Mouse (Mus musculus): ENCODE data around the gene Mapk10.

Mapk10 gene

GRCm38 (mm10) chr5:102905441-102906211 lies 305.5 kb downstream of the Mapk10 start:
- TF ChIP-seq NANOG (IDR thresholded peaks at IDR 0.05; ENCODE audit: borderline replicate concordance, low read length), result 0 out of 2 replicates have a peak, but pooled peaks have one; percentile 9
- TF ChIP-seq POU5F1 (IDR thresholded peaks at IDR 0.05; ENCODE audit: borderline replicate concordance, low read length), result no peak
- Histone ChIP-seq H3K9me3 (ENCODE audit: low read length) (peaks cover 7% of the 10 kb centered on the region), H3K27me3 (ENCODE audit: insufficient read depth, low read length) (no peaks in the 10 kb centered on the region), H3K4me1 (replicated peaks; ENCODE audit: low read depth, low read length) (peaks cover 24% of the 10 kb centered on the region), H3K36me3 (ENCODE audit: insufficient read depth, low read length) (no peaks in the 10 kb centered on the region), H3K4me3 (replicated peaks; ENCODE audit: low read length) (no peak overlapping the region)

- H3K4me1 ChIP-seq (replicated peaks; ENCODE audit: low read depth, low read length), result peaks cover 24% of the 10 kb centered on the region
- no peak for TF ChIP-seq NANOG (IDR thresholded peaks at IDR 0.05; ENCODE audit: borderline replicate concordance, low read length)
- TF ChIP-seq CTCF (conservative IDR thresholded peaks at IDR 0.05; ENCODE audit: low read length), result no peak
- no peak for TF ChIP-seq POU5F1 (IDR thresholded peaks at IDR 0.05; ENCODE audit: borderline replicate concordance, low read length)
- H3K9me3 ChIP-seq (ENCODE audit: low read length), result peaks cover 21% of the 10 kb centered on the region
- no peak overlapping the region for H3K4me3 ChIP-seq (replicated peaks; ENCODE audit: low read length)
- H3K36me3 ChIP-seq (ENCODE audit: insufficient read depth, low read length), result no peaks in the 10 kb centered on the region
- no peaks in the 10 kb centered on the region for H3K27me3 ChIP-seq (ENCODE audit: insufficient read depth, low read length)
Measured at GRCm38 (mm10) chr5:102904066-102904465, 307.1 kb downstream of the Mapk10 start.

- no peak for TF ChIP-seq CTCF (conservative IDR thresholded peaks at IDR 0.05; ENCODE audit: low read length)
- TF ChIP-seq NANOG (IDR thresholded peaks at IDR 0.05; ENCODE audit: borderline replicate concordance, low read length), result no peak
- no peak for TF ChIP-seq POU5F1 (IDR thresholded peaks at IDR 0.05; ENCODE audit: borderline replicate concordance, low read length)
- Histone ChIP-seq H3K36me3 (ENCODE audit: insufficient read depth, low read length) (no peaks in the 10 kb centered on the region), H3K4me3 (replicated peaks; ENCODE audit: low read length) (no peak overlapping the region), H3K27me3 (ENCODE audit: insufficient read depth, low read length) (no peaks in the 10 kb centered on the region), H3K9me3 (ENCODE audit: low read length) (peaks cover 21% of the 10 kb centered on the region), H3K4me1 (replicated peaks; ENCODE audit: low read depth, low read length) (peaks cover 24% of the 10 kb centered on the region)
Measured at GRCm38 (mm10) chr5:102903487-102903886, 307.6 kb downstream of the Mapk10 start.

GRCm38 (mm10) chr5:102901176-102901575 lies 310.0 kb downstream of the Mapk10 start:
- Histone ChIP-seq H3K9me3 (ENCODE audit: low read length) (peaks cover 21% of the 10 kb centered on the region), H3K36me3 (ENCODE audit: insufficient read depth, low read length) (no peaks in the 10 kb centered on the region), H3K4me1 (replicated peaks; ENCODE audit: low read depth, low read length) (peaks cover 14% of the 10 kb centered on the region), H3K27me3 (ENCODE audit: insufficient read depth, low read length) (no peaks in the 10 kb centered on the region), H3K4me3 (replicated peaks; ENCODE audit: low read length) (no peak overlapping the region)
- TF ChIP-seq POU5F1 (IDR thresholded peaks at IDR 0.05; ENCODE audit: borderline replicate concordance, low read length) (no peak), CTCF (conservative IDR thresholded peaks at IDR 0.05; ENCODE audit: low read length) (no peak), NANOG (IDR thresholded peaks at IDR 0.05; ENCODE audit: borderline replicate concordance, low read length) (no peak)

- Histone ChIP-seq H3K27me3 (ENCODE audit: insufficient read depth, low read length) (no peaks in the 10 kb centered on the region), H3K4me1 (replicated peaks; ENCODE audit: low read depth, low read length) (peaks cover 4% of the 10 kb centered on the region), H3K4me3 (replicated peaks; ENCODE audit: low read length) (no peak overlapping the region), H3K36me3 (ENCODE audit: insufficient read depth, low read length) (no peaks in the 10 kb centered on the region), H3K9me3 (ENCODE audit: low read length) (peaks cover 21% of the 10 kb centered on the region)
- TF ChIP-seq CTCF (conservative IDR thresholded peaks at IDR 0.05; ENCODE audit: low read length), result no peak
- no peak for TF ChIP-seq POU5F1 (IDR thresholded peaks at IDR 0.05; ENCODE audit: borderline replicate concordance, low read length)
Measured at GRCm38 (mm10) chr5:102899680-102900215, 311.4 kb downstream of the Mapk10 start.

GRCm38 (mm10) chr5:102898301-102898700 lies 312.8 kb downstream of the Mapk10 start:
- Histone ChIP-seq H3K4me3 (replicated peaks; ENCODE audit: low read length) (no peak overlapping the region), H3K36me3 (ENCODE audit: insufficient read depth, low read length) (no peaks in the 10 kb centered on the region), H3K9me3 (ENCODE audit: low read length) (peaks cover 21% of the 10 kb centered on the region), H3K4me1 (replicated peaks; ENCODE audit: low read depth, low read length) (no peaks in the 10 kb centered on the region), H3K27me3 (ENCODE audit: insufficient read depth, low read length) (no peaks in the 10 kb centered on the region)
- TF ChIP-seq POU5F1 (IDR thresholded peaks at IDR 0.05; ENCODE audit: borderline replicate concordance, low read length), result no peak
- no peak for TF ChIP-seq NANOG (IDR thresholded peaks at IDR 0.05; ENCODE audit: borderline replicate concordance, low read length)
- no peak for TF ChIP-seq CTCF (conservative IDR thresholded peaks at IDR 0.05; ENCODE audit: low read length)

GRCm38 (mm10) chr5:102892226-102892625 lies 318.9 kb downstream of the Mapk10 start:
- no peak for TF ChIP-seq NANOG (IDR thresholded peaks at IDR 0.05; ENCODE audit: borderline replicate concordance, low read length)
- TF ChIP-seq CTCF (conservative IDR thresholded peaks at IDR 0.05; ENCODE audit: low read length), result no peak
- TF ChIP-seq POU5F1 (IDR thresholded peaks at IDR 0.05; ENCODE audit: borderline replicate concordance, low read length), result no peak
- Histone ChIP-seq H3K27me3 (ENCODE audit: insufficient read depth, low read length) (0 out of 2 replicates have a peak, but pooled peaks cover 2% of the 10 kb centered on the region), H3K36me3 (ENCODE audit: insufficient read depth, low read length) (no peaks in the 10 kb centered on the region), H3K9me3 (ENCODE audit: low read length) (no peaks in the 10 kb centered on the region), H3K4me1 (replicated peaks; ENCODE audit: low read depth, low read length) (no peaks in the 10 kb centered on the region), H3K4me3 (replicated peaks; ENCODE audit: low read length) (no peak overlapping the region)

- TF ChIP-seq CTCF (conservative IDR thresholded peaks at IDR 0.05; ENCODE audit: low read length) (no peak), POU5F1 (IDR thresholded peaks at IDR 0.05; ENCODE audit: borderline replicate concordance, low read length) (no peak), NANOG (IDR thresholded peaks at IDR 0.05; ENCODE audit: borderline replicate concordance, low read length) (no peak)
- Histone ChIP-seq H3K4me1 (replicated peaks; ENCODE audit: low read depth, low read length) (no peaks in the 10 kb centered on the region), H3K4me3 (replicated peaks; ENCODE audit: low read length) (no peak overlapping the region), H3K27me3 (ENCODE audit: insufficient read depth, low read length) (0 out of 2 replicates have a peak, but pooled peaks cover 2% of the 10 kb centered on the region), H3K9me3 (ENCODE audit: low read length) (no peaks in the 10 kb centered on the region), H3K36me3 (ENCODE audit: insufficient read depth, low read length) (no peaks in the 10 kb centered on the region)
Measured at GRCm38 (mm10) chr5:102889163-102889488, 322.0 kb downstream of the Mapk10 start.
